Mouse (Mus musculus): Measurements from ENCODE around the gene Slc16a10.

GRCm38 (mm10) chr10:40020401-40020800 is 121.7 kb downstream of the Slc16a10 start:
- TF ChIP-seq CTCF (IDR thresholded peaks at IDR 0.05) (no peak), EP300 (IDR thresholded peaks at IDR 0.05) (no peak)
